Mouse (Mus musculus): ENCODE data around the gene S100a10. TPM values are rescaled to one million over a fixed set of nuclear protein-coding genes. Genes with fewer than 3 reads are reported as not detected.

Gene S100a10
- total RNA-seq (2014; rRNA removed; ENCODE audit: low replicate concordance) = 199 and 247 TPM in 2 replicates
- 174 and 192 TPM in 2 replicates for polyA plus RNA-seq (2015; fragmentation: Nextera tagmentation; extraction: Ambion mirVana)

- WGBS = under 1% methylated on average over 36 of the region's 39 CpGs
- TF ChIP-seq EP300 (IDR thresholded peaks at IDR 0.05; ENCODE audit: low read depth) (no peak), CTCF (IDR thresholded peaks at IDR 0.05; ENCODE audit: low read depth) (no peak)
These were observed at the start of gene S100a10 for GRCm38 (mm10) chr3:93554981-93555877. Gene S100a10 (plus strand): TSS chr3:93555080.

GRCm38 (mm10) chr3:93505960-93506863 lies 48.7 kb upstream of the S100a10 start:
- DNase-seq (ENCODE audit: low spot score) (no peak), ATAC-seq (ENCODE audit: insufficient read depth, low read depth) (no peak)
- H3K4me3 ChIP-seq (ENCODE audit: low read depth, low read length) = no peak overlapping the region; the same call in 1 of the 2 replicates

More at GRCm38 (mm10) chr3:93554981-93555877, at the start of gene S100a10:
- no peaks in the 10 kb centered on the region for H3K9me3 ChIP-seq (replicated peaks; ENCODE audit: control insufficient read depth, low read length)
- peak within 1 kb of the TSS; percentile 63 for H3K4me3 ChIP-seq (ENCODE audit: low read depth, low read length)
- H3K4me2 ChIP-seq (ENCODE audit: low read depth, low read length) = peak within 1 kb of the TSS; percentile 72
- H3K27ac ChIP-seq (ENCODE audit: low read depth) = peak within 1 kb of the TSS; percentile 91
- H3K4me1 ChIP-seq (ENCODE audit: control insufficient read depth, insufficient read depth) = peaks cover 13% of the 10 kb centered on the region; the same call in 1 of the 2 replicates
- ATAC-seq (ENCODE audit: insufficient read depth, low read depth) = peak; percentile 86
- no peaks in the 10 kb centered on the region for H3K36me3 ChIP-seq (replicated peaks; ENCODE audit: control insufficient read depth, insufficient read depth, low read length)
- no peaks in the 10 kb centered on the region for H3K27me3 ChIP-seq (ENCODE audit: control insufficient read depth, insufficient read depth, low read length)
- peak; percentile 45 for DNase-seq (ENCODE audit: low spot score)
- H3K9ac ChIP-seq (replicated peaks; ENCODE audit: low read depth, low read length) = peak within 1 kb of the TSS; percentile 67

GRCm38 (mm10) chr3:93506881-93507325 lies 48.0 kb upstream of the S100a10 start:
- TF ChIP-seq EP300 (IDR thresholded peaks at IDR 0.05; ENCODE audit: low read depth) (no peak), CTCF (IDR thresholded peaks at IDR 0.05; ENCODE audit: low read depth) (no peak)
- Histone ChIP-seq H3K4me2 (ENCODE audit: low read depth, low read length) (no peak overlapping the region), H3K27ac (ENCODE audit: low read depth) (no peak overlapping the region), H3K9me3 (replicated peaks; ENCODE audit: control insufficient read depth, low read length) (no peaks in the 10 kb centered on the region), H3K36me3 (replicated peaks; ENCODE audit: control insufficient read depth, insufficient read depth, low read length) (no peaks in the 10 kb centered on the region), H3K4me1 (ENCODE audit: control insufficient read depth, insufficient read depth) (no peaks in the 10 kb centered on the region), H3K27me3 (ENCODE audit: control insufficient read depth, insufficient read depth, low read length) (no peaks in the 10 kb centered on the region), H3K4me3 (ENCODE audit: low read depth, low read length) (no peak overlapping the region), H3K9ac (replicated peaks; ENCODE audit: low read depth, low read length) (no peak overlapping the region)
- WGBS = 73% methylated on average over 5 of the region's 5 CpGs
- ATAC-seq (ENCODE audit: insufficient read depth, low read depth) (no peak), DNase-seq (ENCODE audit: low spot score) (no peak)

More at GRCm38 (mm10) chr3:93505960-93506863, 48.7 kb upstream of the S100a10 start:
- TF ChIP-seq CTCF (IDR thresholded peaks at IDR 0.05; ENCODE audit: low read depth) (no peak), EP300 (IDR thresholded peaks at IDR 0.05; ENCODE audit: low read depth) (no peak)
- H3K4me1 ChIP-seq (ENCODE audit: control insufficient read depth, insufficient read depth) = no peaks in the 10 kb centered on the region
- H3K36me3 ChIP-seq (replicated peaks; ENCODE audit: control insufficient read depth, insufficient read depth, low read length) = no peaks in the 10 kb centered on the region
- peak overlapping the region; percentile 24; the same call in 1 of the 2 replicates for H3K4me2 ChIP-seq (ENCODE audit: low read depth, low read length)
- H3K27ac ChIP-seq (ENCODE audit: low read depth) = no peak overlapping the region
- WGBS = 37% methylated on average over 30 of the region's 30 CpGs
- no peak overlapping the region for H3K9ac ChIP-seq (replicated peaks; ENCODE audit: low read depth, low read length)
- H3K9me3 ChIP-seq (replicated peaks; ENCODE audit: control insufficient read depth, low read length) = no peaks in the 10 kb centered on the region
- no peaks in the 10 kb centered on the region for H3K27me3 ChIP-seq (ENCODE audit: control insufficient read depth, insufficient read depth, low read length)

- Histone ChIP-seq H3K4me1 (ENCODE audit: control insufficient read depth, insufficient read depth) (no peaks in the 10 kb centered on the region), H3K9me3 (replicated peaks; ENCODE audit: control insufficient read depth, low read length) (no peaks in the 10 kb centered on the region), H3K4me2 (ENCODE audit: low read depth, low read length) (no peak overlapping the region), H3K9ac (replicated peaks; ENCODE audit: low read depth, low read length) (no peak overlapping the region), H3K4me3 (ENCODE audit: low read depth, low read length) (no peak overlapping the region), H3K27ac (ENCODE audit: low read depth) (no peak overlapping the region), H3K36me3 (replicated peaks; ENCODE audit: control insufficient read depth, insufficient read depth, low read length) (no peaks in the 10 kb centered on the region), H3K27me3 (ENCODE audit: control insufficient read depth, insufficient read depth, low read length) (no peaks in the 10 kb centered on the region)
- no peak for DNase-seq (ENCODE audit: low spot score)
- no peak for TF ChIP-seq CTCF (IDR thresholded peaks at IDR 0.05; ENCODE audit: low read depth)
- TF ChIP-seq EP300 (IDR thresholded peaks at IDR 0.05; ENCODE audit: low read depth) = no peak
- 31% methylated on average over 1 of the region's 1 CpGs for WGBS
- ATAC-seq (ENCODE audit: insufficient read depth, low read depth) = no peak
These were observed 45.6 kb upstream of the S100a10 start for GRCm38 (mm10) chr3:93509301-93509700.

- TF ChIP-seq EP300 (IDR thresholded peaks at IDR 0.05; ENCODE audit: low read depth) (no peak), CTCF (IDR thresholded peaks at IDR 0.05; ENCODE audit: low read depth) (no peak)
- ATAC-seq (ENCODE audit: insufficient read depth, low read depth) (no peak), DNase-seq (ENCODE audit: low spot score) (no peak)
- Histone ChIP-seq H3K27ac (ENCODE audit: low read depth) (no peak overlapping the region), H3K9me3 (replicated peaks; ENCODE audit: control insufficient read depth, low read length) (no peaks in the 10 kb centered on the region), H3K36me3 (replicated peaks; ENCODE audit: control insufficient read depth, insufficient read depth, low read length) (no peaks in the 10 kb centered on the region), H3K4me3 (ENCODE audit: low read depth, low read length) (no peak overlapping the region), H3K4me2 (ENCODE audit: low read depth, low read length) (no peak overlapping the region), H3K4me1 (ENCODE audit: control insufficient read depth, insufficient read depth) (no peaks in the 10 kb centered on the region), H3K9ac (replicated peaks; ENCODE audit: low read depth, low read length) (no peak overlapping the region), H3K27me3 (ENCODE audit: control insufficient read depth, insufficient read depth, low read length) (no peaks in the 10 kb centered on the region)
- 52% methylated on average over 1 of the region's 1 CpGs for WGBS
These were observed 43.8 kb upstream of the S100a10 start for GRCm38 (mm10) chr3:93511036-93511435.

Measured in heart, postnatal 0 days (tissue).